Mouse (Mus musculus) midbrain, embryonic 13.5 days (tissue): ENCODE results near the gene Ptk6. TPM values are rescaled to one million over a fixed set of nuclear protein-coding genes. Genes with fewer than 3 reads are reported as not detected.
A peak's percentile ranks its signal among the peaks of the same experiment; 100 is the strongest.

Source experiments
- ATAC-seq: fragments of 200-750 bp; cut with Nextera tagmentation; 2 replicates; pipeline ENCODE4 v1.8.0; 2017; ENCODE audit warnings: mild to moderate bottlenecking, moderate TSS enrichment, moderate library complexity
- H3K27ac ChIP-seq: fragments of 300-500 bp; sonication (generic); 2 replicates; pipeline ENCODE4 v1.5.1; 2015; ENCODE audit warnings: inconsistent platforms, mild to moderate bottlenecking, moderate library complexity
- H3K27me3 ChIP-seq: fragments of 300-500 bp; sonication (generic); 2 replicates; pipeline ENCODE4 v1.6.1; 2015; ENCODE audit warnings: mild to moderate bottlenecking, inconsistent platforms
- H3K36me3 ChIP-seq: fragments of 300-500 bp; sonication (generic); 2 replicates; pipeline ENCODE4 v1.6.1; 2015; ENCODE audit warnings: mild to moderate bottlenecking, inconsistent platforms
- H3K4me1 ChIP-seq: fragments of 300-500 bp; sonication (generic); replicated peaks from 2 replicates; pipeline ENCODE4 v1.6.1; 2015; ENCODE audit warnings: inconsistent platforms
- H3K4me2 ChIP-seq: fragments of 300-500 bp; sonication (generic); replicated peaks from 2 replicates; pipeline ENCODE4 v1.6.1; 2015; ENCODE audit warnings: moderate library complexity, mild to moderate bottlenecking, inconsistent platforms
- H3K4me3 ChIP-seq: fragments of 300-500 bp; sonication (generic); replicated peaks from 2 replicates; pipeline ENCODE4 v1.5.1; 2015; ENCODE audit warnings: mild to moderate bottlenecking, inconsistent platforms
- H3K9ac ChIP-seq: fragments of 300-500 bp; sonication (generic); replicated peaks from 2 replicates; pipeline ENCODE4 v1.6.1; 2015; ENCODE audit warnings: mild to moderate bottlenecking, inconsistent platforms
- H3K9me3 ChIP-seq: fragments of 300-500 bp; sonication (generic); 2 replicates; pipeline ENCODE4 v1.6.1; 2016; ENCODE audit warnings: mild to moderate bottlenecking, inconsistent platforms
- WGBS: fragments of 180-500 bp; shearing (Covaris S2); methylation state at CpG from one replicate; pipeline ENCODE4 v1.1.7; 2015; 5-methylcytosine and 5-hydroxymethylcytosine counted together
- polyA plus RNA-seq: library from polyadenylated mRNA; unstranded; fragments of >200 nt; fragmentation: Nextera tagmentation; extraction: Ambion mirVana; gene quantifications from 2 replicates; pipeline ENCODE4 v1.2.1, GENCODE M21; 2015

Gene Ptk6
- polyA plus RNA-seq, 1 experiment from 2014 or later, result not detected

GRCm38 (mm10) chr2:181237251-181238014, 34.8 kb upstream of the Ptk6 start:
- H3K36me3 ChIP-seq, result no peaks in the 10 kb centered on the region
- no peak overlapping the region for H3K9ac ChIP-seq
- H3K9me3 ChIP-seq, result no peaks in the 10 kb centered on the region
- no peak overlapping the region for H3K4me3 ChIP-seq
- H3K27ac ChIP-seq, result no peak overlapping the region
- no peak overlapping the region for H3K4me2 ChIP-seq
- 90% methylated on average over 17 of the region's 17 CpGs for WGBS
- ATAC-seq, result no peak
- no peaks in the 10 kb centered on the region for H3K27me3 ChIP-seq
- H3K4me1 ChIP-seq, result peaks cover 7% of the 10 kb centered on the region; the same call in 1 of the 2 replicates

DNA sequence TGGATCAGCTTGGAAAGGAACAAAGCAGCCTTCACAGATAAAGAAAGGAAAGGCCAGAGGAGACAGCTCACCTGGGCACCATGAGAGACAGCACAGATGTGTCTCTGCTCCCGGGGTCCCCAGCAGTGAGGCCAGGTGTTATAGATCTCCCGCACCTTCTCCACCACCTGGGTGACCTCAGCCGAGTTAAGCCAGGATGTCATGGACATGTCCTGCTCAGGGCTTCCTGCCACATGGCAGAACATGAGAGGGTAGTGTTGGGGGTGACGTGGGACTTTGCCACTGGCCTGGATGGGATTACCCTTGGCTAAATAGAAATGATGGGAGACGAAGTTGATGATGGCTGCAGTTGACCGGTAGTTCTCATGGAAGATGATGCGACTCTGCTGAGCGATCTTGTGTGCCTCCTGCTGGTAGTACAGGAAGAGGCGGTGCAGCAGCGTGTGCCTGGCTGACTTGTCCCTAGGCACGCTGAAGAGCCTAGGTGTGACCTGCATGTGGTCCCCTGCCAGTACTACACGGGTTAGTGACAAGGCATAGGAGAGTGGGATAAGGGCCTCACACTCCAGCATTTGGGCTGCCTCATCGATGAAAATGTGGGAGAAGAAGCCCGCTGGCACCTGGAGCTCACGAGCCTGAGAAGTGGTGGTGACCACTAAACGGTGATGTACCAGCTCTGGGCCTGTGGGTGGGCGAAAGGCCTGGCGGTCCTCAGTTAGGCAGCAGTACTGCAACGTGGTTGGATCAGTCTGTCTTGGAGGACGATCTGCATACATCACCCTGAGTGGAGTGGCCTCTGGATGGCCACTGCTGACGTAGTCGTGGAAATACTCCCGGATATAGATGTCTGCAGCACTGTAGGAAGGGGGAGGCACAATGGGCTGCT, 33.3 kb upstream of the Ptk6 start:
- Histone ChIP-seq H3K36me3 (no peaks in the 10 kb centered on the region), H3K4me1 (no peaks in the 10 kb centered on the region), H3K27ac (no peak overlapping the region), H3K9me3 (no peaks in the 10 kb centered on the region), H3K27me3 (no peaks in the 10 kb centered on the region), H3K9ac (no peak overlapping the region), H3K4me2 (no peak overlapping the region), H3K4me3 (no peak overlapping the region)
- 88% methylated on average over 23 of the region's 23 CpGs for WGBS
- no peak for ATAC-seq

DNA sequence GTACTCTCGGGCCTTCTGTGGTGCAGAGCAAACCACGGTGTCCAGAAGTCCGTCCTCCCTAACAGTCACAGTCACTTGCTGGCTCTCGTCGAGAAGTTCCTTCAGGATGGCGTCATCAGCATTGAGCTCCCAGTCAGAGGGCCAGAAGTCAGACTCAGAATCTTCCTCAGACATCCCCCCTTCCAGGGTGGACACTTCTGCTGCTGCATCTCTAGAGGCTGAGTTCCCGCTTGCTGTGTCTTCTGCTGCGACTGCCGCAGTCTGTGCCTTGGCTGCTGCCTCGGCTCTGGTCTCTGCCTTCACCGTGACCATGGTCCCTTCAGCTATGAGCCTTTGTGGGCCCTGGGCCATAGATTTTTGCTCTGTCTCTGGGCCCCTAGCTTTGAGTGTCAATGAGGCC, 32.1 kb upstream of the Ptk6 start:
- ATAC-seq, result no peak
- Histone ChIP-seq H3K9me3 (no peaks in the 10 kb centered on the region), H3K36me3 (no peaks in the 10 kb centered on the region), H3K9ac (no peak overlapping the region), H3K4me2 (no peak overlapping the region), H3K27me3 (no peaks in the 10 kb centered on the region), H3K27ac (no peak overlapping the region), H3K4me1 (no peaks in the 10 kb centered on the region), H3K4me3 (no peak overlapping the region)
- WGBS, result 93% methylated on average over 11 of the region's 11 CpGs

- ATAC-seq, result no peak
- H3K9ac ChIP-seq, result no peak overlapping the region
- no peaks in the 10 kb centered on the region for H3K4me1 ChIP-seq
- H3K4me3 ChIP-seq, result no peak overlapping the region
- H3K27ac ChIP-seq, result no peak overlapping the region
- WGBS, result 91% methylated on average over 15 of the region's 15 CpGs
- no peaks in the 10 kb centered on the region for H3K9me3 ChIP-seq
- no peaks in the 10 kb centered on the region for H3K36me3 ChIP-seq
- H3K4me2 ChIP-seq, result no peak overlapping the region
- no peaks in the 10 kb centered on the region for H3K27me3 ChIP-seq
Measured at GRCm38 (mm10) chr2:181233443-181233842, 30.9 kb upstream of the Ptk6 start.

DNA sequence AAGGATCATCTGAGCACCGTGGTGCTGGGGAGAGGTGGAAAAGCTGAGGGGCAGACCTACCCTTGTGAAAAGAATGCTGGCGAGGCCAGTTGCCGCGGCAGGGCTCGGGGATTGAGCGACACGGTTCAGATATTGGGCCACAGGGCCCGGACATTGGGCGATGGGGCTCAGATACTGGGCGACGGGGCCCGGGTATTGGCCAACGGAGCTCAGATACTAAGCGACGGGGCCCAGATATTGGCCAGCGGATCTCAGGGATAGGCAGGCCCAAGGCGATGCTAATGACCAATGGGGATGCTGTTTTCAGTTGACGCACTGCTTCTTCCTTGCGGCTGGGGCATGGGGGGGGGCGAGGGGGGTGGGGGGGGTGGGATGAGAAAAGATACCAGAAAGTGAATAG, 28.6 kb upstream of the Ptk6 start:
- Histone ChIP-seq H3K4me1 (no peaks in the 10 kb centered on the region), H3K9ac (no peak overlapping the region), H3K4me3 (no peak overlapping the region), H3K4me2 (no peak overlapping the region), H3K9me3 (no peaks in the 10 kb centered on the region), H3K27me3 (no peaks in the 10 kb centered on the region), H3K27ac (no peak overlapping the region), H3K36me3 (no peaks in the 10 kb centered on the region)
- WGBS, result 75% methylated on average over 20 of the region's 20 CpGs
- ATAC-seq, result no peak

DNA sequence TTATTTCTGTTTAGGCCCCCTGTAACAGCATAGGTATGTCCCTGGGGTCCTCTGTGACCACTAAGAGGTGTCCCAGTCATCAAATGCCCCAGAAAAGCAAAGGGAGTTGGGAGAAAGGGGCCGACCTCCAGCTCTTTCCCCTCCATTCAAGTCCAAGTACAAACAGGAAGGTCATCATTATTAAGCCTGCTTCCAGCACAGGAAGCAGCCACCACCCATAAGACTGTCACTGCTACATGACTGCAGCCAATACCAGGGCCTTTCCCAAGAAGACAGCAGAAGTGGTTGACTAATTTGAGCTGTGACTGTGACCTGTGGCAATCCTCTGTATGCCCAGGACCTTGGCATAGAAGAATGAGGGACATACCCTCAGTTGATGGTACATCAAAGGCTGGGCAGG, 25.7 kb upstream of the Ptk6 start:
- no peak overlapping the region for H3K27ac ChIP-seq

DNA sequence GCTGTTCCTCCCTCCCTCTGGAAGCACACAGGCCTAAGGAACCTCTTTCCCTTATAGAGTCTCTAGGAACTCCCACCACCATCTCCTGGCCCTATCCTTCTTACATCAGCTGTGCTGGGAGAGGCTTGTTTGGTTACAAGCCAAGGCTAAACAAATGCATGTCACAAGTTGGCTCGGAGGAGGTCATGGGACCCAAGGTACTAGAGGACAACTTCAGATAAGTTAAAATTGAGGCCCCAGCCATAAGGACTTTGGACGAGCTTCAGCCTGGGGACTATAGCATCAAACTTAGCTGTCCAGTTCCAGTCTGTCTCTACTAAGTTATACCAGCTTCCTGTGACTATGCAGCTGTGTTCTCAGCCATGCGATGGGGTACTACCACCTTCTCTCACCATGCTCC, 24.5 kb upstream of the Ptk6 start:
- Histone ChIP-seq H3K4me3 (no peak overlapping the region), H3K27ac (no peak overlapping the region), H3K9ac (no peak overlapping the region), H3K4me1 (no peaks in the 10 kb centered on the region), H3K4me2 (no peak overlapping the region), H3K9me3 (no peaks in the 10 kb centered on the region), H3K36me3 (no peaks in the 10 kb centered on the region), H3K27me3 (no peaks in the 10 kb centered on the region)
- 85% methylated on average over 3 of the region's 3 CpGs for WGBS
- ATAC-seq, result no peak

More for the DNA sequence above, 25.7 kb upstream of the Ptk6 start:
- ATAC-seq, result no peak
- WGBS, result 86% methylated on average over 1 of the region's 1 CpGs
- H3K9me3 ChIP-seq, result no peaks in the 10 kb centered on the region
- H3K9ac ChIP-seq, result no peak overlapping the region
- no peak overlapping the region for H3K4me2 ChIP-seq
- H3K36me3 ChIP-seq, result no peaks in the 10 kb centered on the region
- H3K4me1 ChIP-seq, result no peaks in the 10 kb centered on the region
- no peak overlapping the region for H3K4me3 ChIP-seq
- H3K27me3 ChIP-seq, result no peaks in the 10 kb centered on the region

DNA sequence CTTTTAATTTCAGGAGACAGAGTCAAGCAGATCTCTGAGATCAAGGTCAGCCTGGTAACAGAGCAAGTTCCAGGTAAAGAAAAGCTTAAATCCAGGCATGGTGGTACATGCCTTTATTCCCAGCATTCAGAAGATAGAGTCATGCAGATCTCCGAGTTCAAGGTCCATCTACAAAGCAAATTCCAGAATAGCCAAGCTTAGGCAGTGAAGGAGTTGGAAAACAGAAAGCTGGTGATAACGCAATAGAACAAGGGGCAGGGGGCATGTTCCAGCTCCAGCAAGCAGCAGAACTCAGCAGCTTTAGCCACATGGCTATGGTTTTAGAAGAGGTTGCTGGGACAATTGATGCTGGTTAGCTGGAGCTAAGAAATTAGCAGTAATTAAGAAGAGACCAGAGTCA, 22.4 kb upstream of the Ptk6 start:
- Histone ChIP-seq H3K4me2 (no peak overlapping the region), H3K4me3 (no peak overlapping the region), H3K9me3 (no peaks in the 10 kb centered on the region), H3K27ac (no peak overlapping the region), H3K36me3 (no peaks in the 10 kb centered on the region), H3K9ac (no peak overlapping the region), H3K4me1 (peaks cover 6% of the 10 kb centered on the region), H3K27me3 (0 out of 2 replicates have a peak, but pooled peaks cover 4% of the 10 kb centered on the region)
- no peak for ATAC-seq
- WGBS, result 82% methylated on average over 2 of the region's 2 CpGs

DNA sequence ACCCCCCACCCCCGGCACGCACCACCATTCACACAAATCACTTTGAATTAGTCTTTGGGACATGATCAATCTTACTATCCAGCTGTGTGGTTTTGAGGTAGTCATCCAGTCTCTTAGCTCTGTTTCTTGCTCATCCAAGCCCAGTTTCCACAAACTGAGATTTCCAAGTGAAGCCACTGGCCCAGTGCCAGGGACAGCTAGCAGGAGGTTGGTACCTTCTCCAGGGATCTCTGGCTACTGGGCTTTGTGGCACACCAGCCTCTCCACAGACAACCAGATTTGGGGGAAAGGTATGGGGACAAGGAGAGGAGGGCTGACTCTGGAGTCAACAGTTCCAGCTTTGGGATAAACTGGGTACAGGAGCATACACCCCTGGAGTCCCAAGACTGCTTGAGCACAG, 17.8 kb upstream of the Ptk6 start:
- peaks cover 14% of the 10 kb centered on the region for H3K27me3 ChIP-seq
- no peak for ATAC-seq
- peak overlapping the region; percentile 56; the same call in 1 of the 2 replicates for H3K9ac ChIP-seq
- H3K36me3 ChIP-seq, result no peaks in the 10 kb centered on the region
- no peak overlapping the region for H3K27ac ChIP-seq
- WGBS, result 54% methylated on average over 2 of the region's 2 CpGs
- H3K4me3 ChIP-seq, result peak overlapping the region; percentile 34
- peak overlapping the region; percentile 62 for H3K4me2 ChIP-seq
- H3K9me3 ChIP-seq, result no peaks in the 10 kb centered on the region
- peaks cover 13% of the 10 kb centered on the region for H3K4me1 ChIP-seq

GRCm38 (mm10) chr2:181219538-181220216, 17.1 kb upstream of the Ptk6 start, which contains the start of gene Fndc11:
Gene Fndc11, plus strand, starts transcription at chr2:181220013.
- H3K27me3 ChIP-seq, result peaks cover 17% of the 10 kb centered on the region
- 4% methylated on average over 25 of the region's 25 CpGs for WGBS

GRCm38 (mm10) chr2:181218881-181219485, 16.4 kb upstream of the Ptk6 start:
- H3K4me3 ChIP-seq, result no peak overlapping the region
- H3K4me1 ChIP-seq, result peaks cover 13% of the 10 kb centered on the region
- no peaks in the 10 kb centered on the region for H3K9me3 ChIP-seq
- H3K27ac ChIP-seq, result no peak overlapping the region
- H3K27me3 ChIP-seq, result peaks cover 24% of the 10 kb centered on the region
- no peaks in the 10 kb centered on the region for H3K36me3 ChIP-seq
- H3K4me2 ChIP-seq, result no peak overlapping the region
- ATAC-seq, result no peak
- H3K9ac ChIP-seq, result no peak overlapping the region
- WGBS, result 67% methylated on average over 5 of the region's 5 CpGs

More at GRCm38 (mm10) chr2:181219538-181220216, 17.1 kb upstream of the Ptk6 start, which contains the start of gene Fndc11:
- H3K4me2 ChIP-seq, result peak within 1 kb of the TSS; percentile 62
- no peaks in the 10 kb centered on the region for H3K36me3 ChIP-seq
- peaks cover 13% of the 10 kb centered on the region for H3K4me1 ChIP-seq
- peak; percentile 88 for ATAC-seq
- no peaks in the 10 kb centered on the region for H3K9me3 ChIP-seq
- H3K4me3 ChIP-seq, result peak within 1 kb of the TSS; percentile 34
- H3K27ac ChIP-seq, result no peak within 1 kb of the TSS
- peak within 1 kb of the TSS; percentile 56 for H3K9ac ChIP-seq
